Comparison of ENCODE assay signal across 26 mouse cellular contexts in genomic region chr19:41026551-41026950, GRCm38 (mm10). TPM values are rescaled to one million over a fixed set of nuclear protein-coding genes. Genes with fewer than 3 reads are reported as not detected.
DNase-seq lines count a peak whose midpoint lies in the region; ATAC-seq lines count a peak whose summit lies in the region.
"Had no signal": no experiment of that assay in that cellular context is flagged by ENCODE, and none has a peak within 500 bp of the region (broad histone marks: within the 10 kb centered on the region; RNA-seq: fewer than 3 reads in every experiment).

No protein-coding gene starts in this region.

- H3K27ac ChIP-seq in midbrain, embryonic 11.5 days (ENCODE audit: low read depth, low read length) = no peak overlapping the region
- no peak overlapping the region for H3K27ac ChIP-seq in midbrain, embryonic 14.5 days (replicated peaks; ENCODE audit: low read depth, low read length)
- H3K27ac ChIP-seq: embryonic facial prominence, embryonic 15.5 days; forebrain, embryonic 10.5 days; gastrocnemius, adult 2 months; heart, embryonic 13.5 days; hindbrain, embryonic 12.5 days had no signal

- no peaks in the 10 kb centered on the region for H3K36me3 ChIP-seq in midbrain, embryonic 11.5 days (ENCODE audit: control insufficient read depth, insufficient read depth, low read length)
- no peaks in the 10 kb centered on the region for H3K36me3 ChIP-seq in midbrain, embryonic 14.5 days (ENCODE audit: control insufficient read depth, insufficient read depth, low read length)
- no peaks in the 10 kb centered on the region for H3K36me3 ChIP-seq in splenic B cell, adult 2 months (ENCODE audit: control insufficient read depth, insufficient read depth, low read length, poor library complexity, severe bottlenecking)
- H3K36me3 ChIP-seq: embryonic facial prominence, embryonic 15.5 days; forebrain, embryonic 10.5 days; heart, embryonic 13.5 days; hindbrain, embryonic 12.5 days had no signal

- no peak overlapping the region for H3K9ac ChIP-seq in midbrain, embryonic 11.5 days (ENCODE audit: low read length)
- H3K9ac ChIP-seq in midbrain, embryonic 14.5 days (replicated peaks; ENCODE audit: low read length) = no peak overlapping the region
- H3K9ac ChIP-seq: embryonic facial prominence, embryonic 15.5 days; heart, embryonic 13.5 days; hindbrain, embryonic 12.5 days had no signal

- H3K27me3 ChIP-seq in midbrain, embryonic 11.5 days (ENCODE audit: control insufficient read depth, insufficient read depth, low read length) = no peaks in the 10 kb centered on the region
- H3K27me3 ChIP-seq in midbrain, embryonic 14.5 days (ENCODE audit: control insufficient read depth, insufficient read depth, low read length) = no peaks in the 10 kb centered on the region
- no peaks in the 10 kb centered on the region for H3K27me3 ChIP-seq in splenic B cell, adult 2 months (ENCODE audit: control insufficient read depth, insufficient read depth, low read length, poor library complexity, severe bottlenecking)
- H3K27me3 ChIP-seq: CH12.LX; embryonic facial prominence, embryonic 15.5 days; hindbrain, embryonic 12.5 days had no signal

- ATAC-seq in midbrain, embryonic 11.5 days (ENCODE audit: low FRiP score) = no peak
- no peak for ATAC-seq in midbrain, embryonic 14.5 days (ENCODE audit: low FRiP score, low TSS enrichment)
- ATAC-seq: activated CD4-positive, CD25-positive, alpha-beta regulatory T cell, adult 4 months; forebrain, embryonic 14.5 days; Patski had no signal

- no peaks in the 10 kb centered on the region for H3K4me1 ChIP-seq in midbrain, embryonic 11.5 days (ENCODE audit: control insufficient read depth, insufficient read depth, low read length)
- H3K4me1 ChIP-seq in midbrain, embryonic 14.5 days (ENCODE audit: control insufficient read depth, insufficient read depth, low read length) = no peaks in the 10 kb centered on the region
- H3K4me1 ChIP-seq: embryonic facial prominence, embryonic 15.5 days; heart, embryonic 13.5 days; hindbrain, embryonic 12.5 days had no signal

- no peaks in the 10 kb centered on the region for H3K9me3 ChIP-seq in midbrain, embryonic 11.5 days (ENCODE audit: control insufficient read depth, low read length)
- H3K9me3 ChIP-seq in midbrain, embryonic 14.5 days (ENCODE audit: control insufficient read depth, low read length) = no peaks in the 10 kb centered on the region
- H3K9me3 ChIP-seq: embryonic facial prominence, embryonic 15.5 days; forebrain, embryonic 10.5 days; heart, embryonic 13.5 days; hindbrain, embryonic 12.5 days had no signal

- peak; percentile 49 for DNase-seq in midbrain, embryonic 11.5 days (ENCODE audit: low spot score, missing footprints)
- DNase-seq in midbrain, embryonic 14.5 days = no peak
- DNase-seq in splenic B cell, adult 2 months (ENCODE audit: low read depth, low spot score) = peak; percentile 42
- peak; percentile 61 for DNase-seq in thymus, postnatal 14 days
- DNase-seq in urinary bladder, postnatal 36 days (ENCODE audit: low spot score in 2 of 2) = no peak
- DNase-seq in cerebellum, adult 8-10 months = no peak
- DNase-seq in spleen, adult 18-20 months = no peak
- DNase-seq: adrenal gland, postnatal 14 days; cerebellum, adult 18-20 months; cerebellum, postnatal 10 days; embryo, embryonic 11 days; gastrocnemius, adult 2 months; gastrocnemius, postnatal 25 days; heart, adult 11 months; heart, postnatal 36 days had no signal

- no peak overlapping the region for H3K4me3 ChIP-seq in midbrain, embryonic 11.5 days (ENCODE audit: low read depth, low read length)
- no peak overlapping the region for H3K4me3 ChIP-seq in midbrain, embryonic 14.5 days (replicated peaks; ENCODE audit: low read depth, low read length)
- H3K4me3 ChIP-seq: embryonic facial prominence, embryonic 15.5 days; erythroblast, embryonic 14.5 days; forebrain, embryonic 10.5 days; gastrocnemius, adult 2 months; heart, embryonic 13.5 days; hindbrain, embryonic 12.5 days had no signal

- no peak overlapping the region for H3K4me2 ChIP-seq in midbrain, embryonic 11.5 days
- no peak overlapping the region for H3K4me2 ChIP-seq in midbrain, embryonic 14.5 days (ENCODE audit: low read length)
- H3K4me2 ChIP-seq: embryonic facial prominence, embryonic 15.5 days; heart, embryonic 13.5 days; hindbrain, embryonic 12.5 days had no signal

- 83% methylated on average over 8 of the region's 8 CpGs for WGBS in midbrain, embryonic 11.5 days
- WGBS in midbrain, embryonic 14.5 days = 83% methylated on average over 8 of the region's 8 CpGs

RNA-seq across cellular contexts. Expression of gene Dntt, which starts 2.5 kb away (rescaled TPM):
- polyA plus RNA-seq in midbrain, embryonic 11.5 days (2014; fragmentation: Nextera tagmentation; extraction: Ambion mirVana) = 0.14 TPM in 1 of 2 replicates, not detected in the other
- 0.17 and 0.18 TPM in 2 replicates for polyA plus RNA-seq in midbrain, embryonic 14.5 days (2014; fragmentation: Nextera tagmentation; extraction: Ambion mirVana)
- polyA plus RNA-seq: embryonic facial prominence, embryonic 11.5 days; erythroblast, embryonic 14.5 days; forebrain, embryonic 10.5 days; heart, embryonic 13.5 days; heart, postnatal 0 days had no signal

RNA-seq across cellular contexts. Expression of gene Blnk, which starts 32.2 kb away (rescaled TPM):
- polyA plus RNA-seq in midbrain, embryonic 11.5 days (2014; fragmentation: Nextera tagmentation; extraction: Ambion mirVana) = 0.19 and 0.56 TPM in 2 replicates
- polyA plus RNA-seq in midbrain, embryonic 14.5 days (2014; fragmentation: Nextera tagmentation; extraction: Ambion mirVana) = 0.66 and 0.70 TPM in 2 replicates
- polyA plus RNA-seq: erythroblast, embryonic 14.5 days had no signal

RNA-seq across cellular contexts. Expression of gene Opalin, which starts 50.4 kb away (rescaled TPM):
- not detected in 2 replicates for polyA plus RNA-seq in midbrain, embryonic 11.5 days (2014; fragmentation: Nextera tagmentation; extraction: Ambion mirVana)
- polyA plus RNA-seq in midbrain, embryonic 14.5 days (2014; fragmentation: Nextera tagmentation; extraction: Ambion mirVana) = not detected in 2 replicates
- polyA plus RNA-seq: embryonic facial prominence, embryonic 11.5 days; embryonic facial prominence, embryonic 15.5 days; erythroblast, embryonic 14.5 days; forebrain, embryonic 10.5 days; forebrain, embryonic 14.5 days; heart, postnatal 0 days; hindbrain, embryonic 12.5 days; Patski had no signal

Comparison
In these comparisons a context has a peak if more than half of its experiments do, and no peak if none do; other contexts are left out.
1. DNase-seq: peak in midbrain, embryonic 11.5 days (single experiment), splenic B cell, adult 2 months (single experiment) and thymus, postnatal 14 days (single experiment); none in midbrain, embryonic 14.5 days (single experiment), urinary bladder, postnatal 36 days (0 of 2), cerebellum, adult 8-10 months (single experiment) and spleen, adult 18-20 months (0 of 2).